Mouse (Mus musculus): Measurements from ENCODE around the gene Fxyd1.

- TF ChIP-seq POLR2A (IDR thresholded peaks at IDR 0.05; ENCODE audit: low read depth, low read length) (no peak), CTCF (conservative IDR thresholded peaks at IDR 0.05; ENCODE audit: insufficient read depth, insufficient read length, low read depth, low read length) (no peak)
Measured at GRCm38 (mm10) chr7:31069491-31069890, 12.5 kb upstream of the Fxyd1 start.
